Mouse (Mus musculus): Measurements from ENCODE around the gene Atad3a.

Gene Atad3a

DNA sequence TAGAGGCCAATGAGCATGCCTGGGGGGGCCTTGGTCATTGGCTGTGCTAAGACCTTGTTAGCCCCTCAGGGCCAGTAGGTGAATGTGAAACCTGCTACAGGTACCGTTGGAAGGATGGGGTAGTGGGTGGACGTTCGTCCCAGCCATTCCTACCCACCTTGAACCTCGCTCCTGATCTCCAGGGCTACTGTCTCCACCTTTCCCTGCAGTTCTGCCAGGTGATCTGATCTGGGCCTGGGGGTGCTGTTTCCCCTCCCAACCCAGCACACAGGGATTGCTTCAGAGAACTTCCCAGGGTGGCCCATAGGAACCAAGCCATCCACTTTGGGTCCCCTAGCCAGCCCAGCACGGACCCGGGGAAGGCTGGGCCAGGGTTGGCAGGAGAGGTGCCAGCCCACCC, 21.7 kb downstream of the Atad3a start:
- DNase-seq (ENCODE audit: extremely low spot score, low spot score), result no peak

DNA sequence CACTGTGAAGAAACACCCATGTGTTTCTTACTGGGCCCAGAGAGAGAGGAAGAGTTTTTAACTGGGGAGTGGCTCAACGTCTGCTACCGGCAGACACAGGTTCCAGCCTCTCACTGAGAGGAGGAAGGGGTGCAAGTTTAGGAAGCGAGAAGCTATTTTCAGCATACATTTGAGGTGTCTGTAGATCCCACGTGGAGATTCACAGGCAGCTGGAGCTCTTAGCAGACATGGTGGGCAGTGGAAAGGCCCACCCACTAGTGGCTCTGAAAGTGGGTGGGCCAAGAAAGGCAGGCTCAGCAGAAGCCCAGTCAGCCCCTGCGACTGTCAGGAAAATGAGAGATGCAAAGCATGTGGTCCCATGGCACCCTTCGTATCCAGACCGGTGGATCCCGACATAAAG, 22.6 kb downstream of the Atad3a start:
- DNase-seq (ENCODE audit: extremely low spot score, low spot score), result no peak

DNA sequence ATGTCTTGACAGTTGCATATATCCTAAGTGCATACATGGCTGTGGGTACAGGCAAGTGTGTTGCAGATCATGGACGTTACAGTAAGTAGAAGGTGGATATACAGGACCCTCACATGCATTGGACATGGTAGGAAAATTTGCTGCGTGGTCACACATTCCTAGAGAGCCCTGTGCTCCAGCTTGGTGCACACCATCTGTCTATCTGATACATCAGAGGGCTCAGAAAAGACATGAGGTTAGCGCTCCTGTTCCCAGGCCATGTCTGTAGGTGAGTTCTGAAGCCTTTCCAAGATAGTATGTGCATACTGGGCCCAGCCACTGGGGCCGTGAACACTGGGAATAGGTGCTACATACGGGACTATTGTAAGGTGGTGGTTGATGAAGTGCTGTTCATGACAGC, 24.5 kb downstream of the Atad3a start:
- DNase-seq (ENCODE audit: extremely low spot score, low spot score), result no peak

GRCm38 (mm10) chr4:155735788-155736187, 25.1 kb downstream of the Atad3a start:
- DNase-seq (ENCODE audit: extremely low spot score, low spot score), result no peak

GRCm38 (mm10) chr4:155734951-155735702, 25.8 kb downstream of the Atad3a start:
- DNase-seq (ENCODE audit: extremely low spot score, low spot score), result peak; percentile 63

DNA sequence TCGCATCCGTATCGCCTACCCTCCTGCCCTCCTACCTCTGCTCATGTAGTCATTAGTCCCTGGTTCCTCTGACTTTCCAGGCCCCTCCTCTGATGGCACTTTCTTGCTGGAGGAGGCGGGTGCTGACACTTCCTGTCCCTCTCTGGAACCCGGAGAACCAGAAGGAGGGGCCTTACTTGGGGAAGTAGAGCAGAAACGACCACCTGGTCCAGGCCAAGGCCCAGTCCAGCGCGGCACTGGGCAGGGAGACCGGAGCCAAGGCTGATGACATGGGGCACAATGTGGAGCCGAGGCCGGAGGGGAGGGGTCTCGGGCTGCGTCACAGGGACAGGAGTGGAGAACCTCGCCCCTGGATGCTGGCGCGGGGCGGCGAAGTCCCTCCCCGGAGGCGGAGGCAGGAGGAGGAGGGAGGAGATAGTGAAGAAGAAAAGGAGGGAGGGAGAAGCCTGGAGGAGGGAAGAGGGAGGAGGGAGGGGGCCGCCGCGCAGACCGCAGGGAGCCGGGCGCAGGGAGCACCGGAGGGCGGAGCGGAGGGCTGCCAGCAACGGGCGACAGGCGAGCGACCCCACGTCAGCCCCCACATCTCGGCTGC, 26.4 kb downstream of the Atad3a start, which contains the start of gene Tmem240:
Gene Tmem240, plus strand, starts transcription at position 451 of the 592 bp plus-strand sequence.
- peak; percentile 86 for DNase-seq (ENCODE audit: extremely low spot score, low spot score)

- DNase-seq (ENCODE audit: extremely low spot score, low spot score), result no peak
Observed at GRCm38 (mm10) chr4:155733267-155733666, 27.6 kb downstream of the Atad3a start.

DNA sequence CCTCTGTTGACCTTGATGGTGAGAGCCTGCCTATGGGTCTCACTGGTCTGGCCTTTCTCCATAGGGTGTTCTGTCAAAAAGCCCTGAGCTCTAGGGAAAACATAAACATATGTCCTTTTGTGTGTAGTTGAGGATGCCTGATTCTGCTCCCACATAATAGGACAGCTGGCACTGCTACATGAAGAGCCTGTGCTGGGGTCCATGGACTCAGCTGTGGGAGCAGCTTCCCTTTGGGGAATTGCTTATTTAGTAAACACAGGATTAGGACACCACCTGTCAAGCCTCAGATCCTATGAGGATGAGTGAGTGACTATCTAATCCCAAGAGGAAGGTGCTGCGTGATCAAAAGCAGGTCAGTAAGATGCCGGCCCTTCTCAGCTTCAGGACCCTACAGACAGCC, 32.9 kb downstream of the Atad3a start:
- DNase-seq (ENCODE audit: extremely low spot score, low spot score), result no peak

DNA sequence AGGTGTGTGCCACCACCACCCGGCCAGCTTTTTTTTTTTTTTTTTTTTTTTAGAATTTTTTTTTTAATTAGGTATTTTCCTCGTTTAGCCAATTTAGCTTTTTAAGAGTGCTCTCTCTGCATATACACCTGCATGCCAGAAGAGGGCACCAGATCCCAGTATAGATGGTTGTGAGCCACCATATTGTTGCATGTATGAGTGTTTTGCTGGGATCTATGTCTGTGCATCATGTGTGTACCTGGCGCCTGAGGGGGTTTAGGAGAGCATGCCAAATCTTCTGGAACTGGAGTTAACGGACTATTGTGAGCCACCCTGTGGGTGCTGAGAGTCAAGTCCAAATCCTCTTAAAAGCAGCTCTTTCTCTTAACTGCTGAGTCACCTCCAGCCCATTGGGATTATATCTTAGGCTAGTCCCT, 39.2 kb downstream of the Atad3a start:
- no peak for DNase-seq (ENCODE audit: extremely low spot score, low spot score)

DNA sequence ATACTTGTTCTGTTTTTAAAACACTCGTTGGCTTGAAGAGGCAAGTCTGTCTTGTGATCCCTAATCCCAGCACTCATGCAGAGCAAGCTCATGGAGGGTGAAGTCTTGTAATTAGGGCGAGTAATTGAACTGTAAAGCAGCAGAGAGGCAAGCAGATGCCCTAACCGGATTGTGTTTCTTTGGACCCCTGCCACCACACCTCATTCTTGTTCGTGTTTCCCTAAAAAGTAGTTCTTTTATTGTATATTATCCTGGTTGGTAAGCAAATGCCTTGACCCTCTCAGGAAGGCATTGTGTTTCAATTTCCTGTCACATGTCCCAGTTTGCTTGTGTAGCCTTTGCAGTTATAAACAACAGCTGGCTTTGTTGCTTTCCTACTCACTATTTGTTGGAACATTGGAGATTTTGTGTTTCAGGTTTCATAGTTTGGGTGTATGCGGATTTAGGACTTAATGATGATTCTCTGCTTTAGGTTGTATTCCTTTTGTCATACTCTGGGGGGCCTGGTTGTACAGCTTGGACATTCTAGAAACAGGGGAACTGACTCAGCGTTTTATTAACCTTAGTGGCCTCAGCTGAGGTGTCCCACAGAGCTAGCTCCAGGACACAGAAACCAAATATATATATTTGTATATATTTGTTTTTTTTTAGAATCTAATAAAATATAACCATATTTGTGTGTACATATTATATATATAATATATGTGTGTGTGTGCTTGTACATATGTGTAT, 50.2 kb downstream of the Atad3a start:
- no peak for DNase-seq (ENCODE audit: extremely low spot score, low spot score)

GRCm38 (mm10) chr4:155708988-155709387, 51.9 kb downstream of the Atad3a start:
- no peak for DNase-seq (ENCODE audit: extremely low spot score, low spot score)

- DNase-seq (ENCODE audit: extremely low spot score, low spot score), result no peak
Observed at GRCm38 (mm10) chr4:155708582-155708981, 52.3 kb downstream of the Atad3a start.

GRCm38 (mm10) chr4:155705592-155705929, 55.3 kb downstream of the Atad3a start:
- DNase-seq (ENCODE audit: extremely low spot score, low spot score), result no peak

GRCm38 (mm10) chr4:155704721-155705591, 55.9 kb downstream of the Atad3a start, which contains the start of gene Ssu72:
TSS of gene Ssu72 (plus strand) at chr4:155704800.
- peak; percentile 95 for DNase-seq (ENCODE audit: extremely low spot score, low spot score)

GRCm38 (mm10) chr4:155703425-155703929, 57.4 kb downstream of the Atad3a start:
- DNase-seq (ENCODE audit: extremely low spot score, low spot score), result no peak

- DNase-seq (ENCODE audit: extremely low spot score, low spot score), result no peak
Observed at GRCm38 (mm10) chr4:155700425-155700824, 60.5 kb downstream of the Atad3a start.

DNA sequence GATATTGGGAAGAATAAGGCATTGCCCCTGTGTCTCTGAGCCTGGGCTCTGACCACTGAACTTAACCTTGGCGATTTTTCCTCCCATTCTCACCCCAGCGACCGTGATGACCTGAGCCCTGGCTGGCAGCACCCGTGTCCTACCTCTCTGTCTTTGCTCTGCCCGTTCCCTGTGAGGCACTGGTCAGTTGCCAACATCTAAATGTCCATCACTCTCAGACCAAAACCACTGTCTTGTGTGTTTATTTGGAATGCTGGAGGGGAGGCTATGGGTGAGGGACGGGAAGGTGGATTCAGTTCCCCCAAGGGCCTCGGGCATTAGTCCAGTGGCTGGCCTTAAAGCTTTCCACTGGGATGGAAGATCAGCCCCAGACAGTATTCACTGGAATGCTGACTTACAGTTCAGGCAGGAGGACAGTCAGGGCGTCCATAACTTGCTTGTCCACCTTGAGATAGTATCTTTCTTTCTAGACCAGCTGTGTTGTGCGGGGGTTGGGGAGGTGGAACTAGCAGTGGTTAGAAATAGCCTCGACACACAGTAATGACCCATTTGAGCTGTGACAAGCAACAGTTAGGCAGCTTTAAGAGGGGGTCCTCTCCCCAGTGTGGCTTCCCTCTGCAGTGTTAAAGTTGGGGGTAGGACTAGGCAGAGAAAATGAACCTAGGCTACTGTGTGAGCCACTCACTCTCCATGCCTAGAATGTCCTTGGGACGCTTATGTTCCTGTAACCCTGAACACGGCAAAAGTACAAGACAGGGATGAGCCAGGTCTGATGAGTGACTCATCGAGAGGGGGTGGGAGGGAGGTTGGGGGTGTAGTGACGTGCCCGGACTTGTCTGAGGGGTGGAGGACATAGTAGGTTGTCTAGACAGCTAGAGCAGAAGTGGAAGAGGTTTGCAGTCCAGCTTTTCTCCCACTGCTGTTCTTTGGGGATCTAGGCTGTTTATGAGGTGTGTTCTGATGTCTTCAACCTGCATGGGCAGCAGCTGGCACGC, 64.3 kb downstream of the Atad3a start:
- no peak for DNase-seq (ENCODE audit: extremely low spot score, low spot score)

DNA sequence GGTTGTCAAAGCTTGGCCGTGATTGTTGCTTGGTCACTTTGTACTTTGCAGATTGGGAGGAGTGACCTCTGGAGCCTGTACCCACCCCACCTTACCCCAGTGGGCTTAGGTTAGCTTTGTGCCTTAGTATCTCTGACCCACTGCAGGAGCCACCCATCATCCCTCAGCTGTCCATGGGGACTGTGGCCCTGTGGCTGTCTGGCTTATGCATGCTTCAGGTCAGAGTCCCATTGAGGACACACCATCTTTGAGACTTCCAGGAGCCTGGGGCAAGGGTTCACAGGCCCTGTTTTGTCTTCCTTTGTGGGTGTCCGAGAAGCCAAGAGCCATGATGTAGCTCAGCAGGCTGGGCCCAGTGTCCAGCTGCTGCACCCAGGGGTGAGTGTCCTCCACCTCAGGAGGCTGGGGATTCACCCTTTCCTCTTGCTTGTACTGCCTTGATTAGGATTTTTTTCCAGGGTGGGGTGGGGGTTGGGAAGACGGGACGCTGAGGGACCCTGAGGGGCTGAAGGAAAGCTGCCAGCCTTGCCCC, 65.3 kb downstream of the Atad3a start:
- no peak for DNase-seq (ENCODE audit: extremely low spot score, low spot score)

- DNase-seq (ENCODE audit: extremely low spot score, low spot score), result peak; percentile 61
Observed at GRCm38 (mm10) chr4:155694482-155695401, 66.2 kb downstream of the Atad3a start.
